Mouse (Mus musculus) thymus, adult 2 months (tissue): ENCODE data around the gene Eps8. TPM values are rescaled to one million over a fixed set of nuclear protein-coding genes. Genes with fewer than 3 reads are reported as not detected.

ENCODE experiments used
- DNase-seq: peaks from one replicate; pipeline ENCODE4 v3.0.0; 2021
- H3K27ac ChIP-seq: fragments of 200-500 bp; 2 replicates; pipeline ENCODE4 v1.5.1; 2012; ENCODE audit warnings: low read length, control low read depth; ENCODE audit not compliant: control insufficient read depth, insufficient read depth
- H3K27me3 ChIP-seq: fragments of 200-500 bp; 2 replicates; pipeline ENCODE4 v1.6.1; 2012; ENCODE audit warnings: mild to moderate bottlenecking, low read length, moderate library complexity, mixed read lengths; ENCODE audit not compliant: control insufficient read depth, insufficient read depth
- H3K36me3 ChIP-seq: fragments of 200-500 bp; 2 replicates; pipeline ENCODE4 v1.6.1; 2012; ENCODE audit warnings: mild to moderate bottlenecking, low read length, moderate library complexity; ENCODE audit not compliant: control insufficient read depth, insufficient read depth
- H3K4me1 ChIP-seq: fragments of 200-500 bp; replicated peaks from 2 replicates; pipeline ENCODE4 v1.6.1; 2012; ENCODE audit warnings: low read length; ENCODE audit not compliant: control insufficient read depth, insufficient read depth
- H3K4me3 ChIP-seq: fragments of 200-500 bp; 2 replicates; pipeline ENCODE4 v1.5.1; 2012; ENCODE audit warnings: mild to moderate bottlenecking, low read length, control low read depth, moderate library complexity; ENCODE audit not compliant: control insufficient read depth, insufficient read depth
- CTCF ChIP-seq: fragments of 200-500 bp; IDR thresholded peaks from 2 replicates; pipeline ENCODE4 v1.5.1; 2012; ENCODE audit warnings: mild to moderate bottlenecking, control low read depth, low read length, moderate library complexity, borderline replicate concordance; ENCODE audit not compliant: control insufficient read depth, poor library complexity, insufficient read depth; ENCODE audit errors: extremely low read depth
- POLR2A ChIP-seq: fragments of 200-500 bp; IDR thresholded peaks from 2 replicates; pipeline ENCODE4 v1.6.1; 2012; ENCODE audit warnings: mild to moderate bottlenecking, low read length, control low read depth, moderate library complexity; ENCODE audit not compliant: control insufficient read depth, poor library complexity, insufficient read depth; ENCODE audit errors: extremely low read depth
- WGBS: fragments of 180-500 bp; shearing (Covaris S2); methylation state at CpG from one replicate; pipeline ENCODE4 v1.1.7; 2018; 5-methylcytosine and 5-hydroxymethylcytosine counted together
- polyA plus RNA-seq: library from polyadenylated mRNA; depleted of rRNA; stranded (reverse); fragments of >200 nt; gene quantifications from 2 replicates; pipeline ENCODE4 v1.2.3, GENCODE M21; 2012

Gene Eps8
- polyA plus RNA-seq, 1 experiment = 2.5 TPM

- no peak for DNase-seq
- Histone ChIP-seq H3K4me1 (no peaks in the 10 kb centered on the region), H3K4me3 (no peak overlapping the region), H3K27me3 (no peaks in the 10 kb centered on the region), H3K36me3 (no peaks in the 10 kb centered on the region), H3K27ac (no peak overlapping the region)
- TF ChIP-seq POLR2A (no peak), CTCF (no peak)
- WGBS = 90% methylated on average over 6 of the region's 6 CpGs
Measured at GRCm38 (mm10) chr6:137565454-137565853, 89.2 kb downstream of the Eps8 start.

- no peaks in the 10 kb centered on the region for H3K27me3 ChIP-seq
- TF ChIP-seq CTCF = no peak
- TF ChIP-seq POLR2A = no peak
- 89% methylated on average over 12 of the region's 12 CpGs for WGBS
- DNase-seq = no peak
- no peak overlapping the region for H3K4me3 ChIP-seq
- no peaks in the 10 kb centered on the region for H3K36me3 ChIP-seq
- no peak overlapping the region for H3K27ac ChIP-seq
- peaks cover 8% of the 10 kb centered on the region for H3K4me1 ChIP-seq
Measured at GRCm38 (mm10) chr6:137560358-137560859, 94.3 kb downstream of the Eps8 start.

GRCm38 (mm10) chr6:137558840-137559239 lies 95.8 kb downstream of the Eps8 start:
- no peak for DNase-seq
- no peaks in the 10 kb centered on the region for H3K27me3 ChIP-seq

GRCm38 (mm10) chr6:137557671-137558070 lies 97.0 kb downstream of the Eps8 start:
- H3K4me1 ChIP-seq = peaks cover 8% of the 10 kb centered on the region
- TF ChIP-seq CTCF (no peak), POLR2A (no peak)
- no peaks in the 10 kb centered on the region for H3K27me3 ChIP-seq
- no peaks in the 10 kb centered on the region for H3K36me3 ChIP-seq
- H3K27ac ChIP-seq = no peak overlapping the region
- 13% methylated on average over 2 of the region's 2 CpGs for WGBS
- H3K4me3 ChIP-seq = no peak overlapping the region
- DNase-seq = no peak

More at GRCm38 (mm10) chr6:137558840-137559239, 95.8 kb downstream of the Eps8 start:
- Histone ChIP-seq H3K4me3 (no peak overlapping the region), H3K36me3 (no peaks in the 10 kb centered on the region), H3K4me1 (peaks cover 8% of the 10 kb centered on the region), H3K27ac (no peak overlapping the region; the same call in 1 of the 2 replicates)
- 7% methylated on average over 13 of the region's 13 CpGs for WGBS
- no peak for TF ChIP-seq CTCF
- TF ChIP-seq POLR2A = no peak

- H3K4me1 ChIP-seq = peaks cover 8% of the 10 kb centered on the region
- H3K27me3 ChIP-seq = no peaks in the 10 kb centered on the region
- TF ChIP-seq POLR2A (no peak), CTCF (no peak)
- no peak overlapping the region for H3K4me3 ChIP-seq
- 50% methylated on average over 4 of the region's 4 CpGs for WGBS
- H3K36me3 ChIP-seq = no peaks in the 10 kb centered on the region
- DNase-seq = no peak
- no peak overlapping the region for H3K27ac ChIP-seq
Measured at GRCm38 (mm10) chr6:137557159-137557558, 97.5 kb downstream of the Eps8 start.

- Histone ChIP-seq H3K27ac (no peak overlapping the region), H3K4me3 (no peak overlapping the region), H3K27me3 (no peaks in the 10 kb centered on the region), H3K36me3 (no peaks in the 10 kb centered on the region), H3K4me1 (peaks cover 8% of the 10 kb centered on the region)
- no peak for TF ChIP-seq CTCF
- no peak for TF ChIP-seq POLR2A
- no peak for DNase-seq
- 94% methylated on average over 5 of the region's 5 CpGs for WGBS
Measured at GRCm38 (mm10) chr6:137556636-137557035, 98.0 kb downstream of the Eps8 start.

GRCm38 (mm10) chr6:137550181-137550580 lies 104.5 kb downstream of the Eps8 start:
- no peak for DNase-seq
- Histone ChIP-seq H3K4me3 (no peak overlapping the region), H3K36me3 (no peaks in the 10 kb centered on the region), H3K27ac (no peak overlapping the region), H3K4me1 (no peaks in the 10 kb centered on the region), H3K27me3 (no peaks in the 10 kb centered on the region)
- TF ChIP-seq CTCF (no peak), POLR2A (no peak)
- 84% methylated on average over 8 of the region's 8 CpGs for WGBS
